Mouse (Mus musculus): Measurements from ENCODE around the gene Inpp5d.
A peak's percentile ranks its signal among the peaks of the same experiment; 100 is the strongest.

The Inpp5d gene

DNA sequence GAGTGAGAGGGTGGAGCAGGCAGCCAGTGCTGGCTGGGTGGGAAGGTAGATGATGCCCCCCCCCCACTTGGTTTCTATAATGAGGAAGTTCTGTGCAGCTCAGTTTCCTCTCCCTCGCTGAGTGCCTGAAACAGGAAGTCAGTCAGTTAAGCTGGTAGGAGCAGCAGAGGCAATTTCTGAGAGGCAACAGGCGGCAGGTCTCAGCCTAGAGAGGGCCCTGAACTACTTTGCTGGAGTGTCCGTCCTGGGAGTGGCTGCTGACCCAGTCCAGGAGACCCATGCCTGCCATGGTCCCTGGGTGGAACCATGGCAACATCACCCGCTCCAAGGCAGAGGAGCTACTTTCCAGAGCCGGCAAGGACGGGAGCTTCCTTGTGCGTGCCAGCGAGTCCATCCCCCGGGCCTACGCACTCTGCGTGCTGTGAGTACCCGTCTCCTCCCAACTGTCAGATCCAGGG is at the start of gene Inpp5d:
Gene Inpp5d (plus strand): TSS at position 102 of the 458 bp plus-strand sequence.
- no peak for DNase-seq (ENCODE audit: low spot score in 2 of 2)

GRCm38 (mm10) chr1:87573261-87573660 is 46.9 kb upstream of the Inpp5d start:
- DNase-seq (ENCODE audit: low spot score in 2 of 2), result no peak

GRCm38 (mm10) chr1:87573800-87574215 is 46.3 kb upstream of the Inpp5d start, which contains the start of gene Ngef:
TSS of gene Ngef (minus strand) at chr1:87573870.
- DNase-seq (ENCODE audit: low spot score in 2 of 2), result no peak

GRCm38 (mm10) chr1:87574353-87574752 is 45.8 kb upstream of the Inpp5d start:
- DNase-seq (ENCODE audit: low spot score in 2 of 2), result no peak

DNA sequence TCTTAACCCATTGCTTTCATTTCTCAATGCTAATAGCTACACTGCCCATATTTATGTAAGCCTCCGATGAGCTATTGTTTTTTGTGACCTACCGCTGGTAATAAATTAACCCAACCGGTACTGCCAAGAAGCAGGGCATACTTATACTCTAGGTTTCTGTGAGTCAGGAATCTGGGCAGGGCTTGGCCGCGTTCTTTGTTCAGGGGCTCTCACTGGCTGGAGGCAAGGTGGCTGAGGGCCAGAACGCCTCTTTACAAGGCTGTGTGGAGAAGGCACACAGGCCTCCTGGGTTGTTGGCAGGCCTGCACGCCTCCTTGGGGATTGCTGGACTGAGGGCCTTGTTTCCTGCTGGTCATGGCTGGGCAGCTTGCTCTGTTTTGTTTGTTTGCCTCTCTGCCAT is 45.3 kb upstream of the Inpp5d start:
- DNase-seq (ENCODE audit: low spot score in 2 of 2), result no peak

DNA sequence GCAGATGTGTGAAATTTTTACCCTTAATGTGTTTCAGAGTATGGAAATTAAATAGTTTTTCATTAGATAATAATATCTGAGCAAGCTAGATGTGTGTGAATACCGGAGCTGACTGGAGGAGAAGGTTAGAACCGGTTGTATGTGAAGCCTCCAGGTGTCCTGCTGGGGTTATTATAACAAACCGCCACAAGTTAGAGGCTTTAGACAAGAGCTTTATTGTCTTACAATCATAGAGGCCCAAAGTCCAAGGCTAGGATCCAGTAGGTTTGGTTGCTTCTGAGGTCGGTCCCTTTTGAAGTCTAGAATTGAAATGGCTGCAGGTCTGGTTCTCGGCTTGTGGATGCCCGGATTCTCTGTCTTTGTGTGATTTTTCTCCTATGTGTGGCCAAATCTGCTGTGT is 41.1 kb upstream of the Inpp5d start:
- DNase-seq (ENCODE audit: low spot score in 2 of 2), result no peak

DNA sequence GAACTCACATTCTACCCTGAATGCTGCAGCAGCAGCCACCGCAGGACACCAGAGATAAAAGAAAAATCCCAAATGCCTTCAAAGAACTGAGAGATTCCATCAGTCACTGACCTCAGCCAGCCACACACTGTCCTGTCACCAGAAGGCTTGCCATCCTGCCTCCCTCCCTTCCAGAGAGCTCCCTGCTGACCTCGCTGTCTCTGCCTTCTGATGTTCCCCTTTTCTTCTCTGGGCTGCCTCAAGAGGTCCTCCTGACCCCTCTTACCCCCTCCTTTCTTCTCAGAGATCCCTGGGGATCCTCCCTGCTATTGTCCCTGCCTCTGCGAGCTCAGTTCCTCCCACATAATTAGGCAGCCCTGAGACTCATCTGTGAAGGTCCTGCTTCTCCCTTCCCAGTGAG is 39.3 kb upstream of the Inpp5d start:
- DNase-seq (ENCODE audit: low spot score in 2 of 2), result no peak

DNA sequence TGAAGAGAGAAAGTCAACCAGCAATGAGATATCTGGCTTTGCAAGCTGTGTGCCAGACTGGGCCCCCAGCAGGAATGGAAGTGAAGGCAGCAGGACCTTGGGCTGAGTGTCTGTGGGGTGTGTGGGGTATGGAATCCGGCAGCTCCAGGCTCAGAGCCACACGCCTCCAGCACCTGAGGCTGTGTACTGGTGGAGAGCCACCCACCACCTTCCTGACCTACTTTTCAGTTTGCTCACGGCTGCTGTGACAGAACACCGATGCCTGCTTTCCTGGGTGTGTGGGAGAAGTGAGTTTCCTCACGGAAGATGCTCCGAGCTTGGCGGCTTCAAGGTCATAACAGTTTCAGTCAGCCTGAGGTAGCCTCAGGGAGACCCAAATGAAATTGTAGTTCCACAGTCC is 30.9 kb upstream of the Inpp5d start:
- DNase-seq (ENCODE audit: low spot score in 2 of 2), result peak; percentile 58 to 75

DNA sequence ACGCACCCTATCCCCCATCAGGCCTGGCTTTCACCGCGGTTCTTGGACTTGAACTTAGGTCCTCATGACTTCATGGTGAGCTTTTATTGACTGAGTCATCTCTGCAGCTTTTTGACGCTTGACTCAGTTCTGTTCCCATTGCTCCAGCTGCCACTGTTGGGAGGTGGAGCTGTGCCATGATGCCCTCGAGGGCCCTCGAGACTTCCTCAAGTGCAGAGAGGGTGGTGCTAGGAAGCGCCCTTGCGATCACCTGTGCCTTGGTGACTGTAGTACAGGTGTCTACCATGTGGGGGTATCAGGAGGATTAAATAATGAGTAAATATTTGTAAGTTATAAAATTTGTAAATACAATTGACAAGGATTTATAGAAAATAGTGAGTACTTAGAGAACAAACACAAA is 30.1 kb upstream of the Inpp5d start:
- no peak for DNase-seq (ENCODE audit: low spot score in 2 of 2)

- peak; percentile 63 for DNase-seq (ENCODE audit: low spot score in 2 of 2)
Observed at GRCm38 (mm10) chr1:87594261-87594660, 25.9 kb upstream of the Inpp5d start.

GRCm38 (mm10) chr1:87594671-87595070 is 25.4 kb upstream of the Inpp5d start:
- DNase-seq (ENCODE audit: low spot score in 2 of 2), result no peak

GRCm38 (mm10) chr1:87600533-87600932 is 19.6 kb upstream of the Inpp5d start:
- DNase-seq (ENCODE audit: low spot score in 2 of 2), result no peak

GRCm38 (mm10) chr1:87601801-87602200 is 18.3 kb upstream of the Inpp5d start:
- DNase-seq (ENCODE audit: low spot score in 2 of 2), result no peak

DNA sequence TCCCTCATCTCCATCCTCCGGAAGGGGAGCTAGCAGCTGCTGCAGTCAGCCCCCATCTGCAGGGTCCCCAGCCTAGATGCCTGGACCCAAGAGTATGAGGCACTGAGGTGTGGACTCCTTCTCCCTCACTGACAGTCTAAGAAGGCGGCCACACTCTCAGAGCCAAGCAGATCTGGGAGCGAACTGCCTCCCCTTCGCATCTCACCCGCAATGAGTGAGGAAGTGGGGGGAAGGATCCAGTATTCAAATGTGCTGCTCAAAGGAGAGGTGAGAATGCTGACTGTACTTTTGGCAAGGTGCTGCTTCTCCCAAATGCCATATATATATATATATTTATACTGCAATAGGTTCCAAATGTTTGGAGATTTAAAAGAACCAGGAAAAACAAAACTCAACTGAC is 16.7 kb upstream of the Inpp5d start:
- peak; percentile 55 to 70 for DNase-seq (ENCODE audit: low spot score in 2 of 2)

GRCm38 (mm10) chr1:87605296-87605695 is 14.8 kb upstream of the Inpp5d start:
- DNase-seq (ENCODE audit: low spot score in 2 of 2), result peak in 1 of 2 experiments; percentile 70

GRCm38 (mm10) chr1:87607385-87608091 is 12.6 kb upstream of the Inpp5d start:
- peak; percentile 78 to 85 for DNase-seq (ENCODE audit: low spot score in 2 of 2)

DNA sequence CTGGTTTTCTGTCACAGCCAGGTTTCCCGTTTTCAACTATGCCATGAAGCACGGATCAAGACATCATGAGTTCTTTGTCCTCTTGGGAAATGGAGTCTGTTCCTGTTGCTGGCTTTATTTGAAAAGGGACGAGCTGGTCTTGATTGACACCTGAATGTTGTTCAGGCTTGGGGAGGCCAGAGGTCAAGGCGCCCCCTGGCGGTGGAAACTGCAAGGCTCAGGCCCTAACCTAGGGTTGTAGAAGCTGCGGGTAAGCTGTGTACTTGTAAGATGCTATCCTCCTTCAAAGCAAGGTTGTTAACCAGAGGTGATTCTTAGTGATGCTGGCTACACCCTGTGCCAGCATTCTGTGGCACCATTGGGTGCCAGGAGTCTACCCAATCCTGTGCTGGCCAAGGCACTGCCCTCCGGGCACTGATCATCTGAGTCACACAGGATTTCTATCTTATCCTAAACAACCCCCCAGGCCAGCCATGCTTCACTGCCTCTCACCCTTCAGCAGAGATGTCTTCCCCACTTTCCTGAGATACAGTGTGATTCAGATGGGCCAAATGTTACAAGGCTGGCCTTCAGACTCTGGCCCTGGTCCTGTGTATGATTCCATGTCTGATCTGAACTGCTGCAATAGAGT is 11.6 kb upstream of the Inpp5d start:
- DNase-seq (ENCODE audit: low spot score in 2 of 2), result no peak

DNA sequence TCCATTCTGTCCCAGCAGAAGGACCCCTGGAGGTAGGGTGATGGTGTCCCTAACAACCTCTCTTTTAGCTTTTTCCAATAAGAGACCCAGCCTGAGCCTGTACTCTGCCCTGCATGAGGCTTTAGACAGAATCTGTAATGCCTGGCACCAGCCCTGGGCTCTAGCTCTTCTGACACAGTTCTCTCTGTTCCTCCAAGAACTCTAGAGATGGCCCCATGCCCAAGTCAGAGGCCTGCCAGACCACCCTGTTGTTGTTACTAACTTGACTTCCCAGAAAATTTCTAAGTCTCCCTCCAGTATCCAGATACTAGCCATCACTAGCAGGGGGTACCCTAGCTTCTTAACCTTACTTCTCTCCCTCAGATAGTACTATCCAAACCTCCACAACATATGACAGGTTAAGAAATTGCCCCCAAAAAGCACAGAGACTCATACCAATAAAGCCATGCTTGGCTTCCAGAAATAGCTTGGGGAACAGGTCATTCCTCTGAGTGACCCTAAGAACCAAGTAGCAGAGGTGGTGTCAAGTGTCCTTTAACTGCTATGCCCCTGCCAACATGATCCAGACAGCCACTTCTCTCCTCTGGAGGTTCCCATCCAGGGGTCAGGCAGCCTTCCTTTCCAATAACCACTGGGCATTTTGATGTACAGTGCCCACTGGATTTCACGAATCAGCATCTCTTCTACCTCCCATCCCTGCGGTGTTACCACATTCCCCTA is 5.4 kb upstream of the Inpp5d start:
- no peak for DNase-seq (ENCODE audit: low spot score in 2 of 2)

DNA sequence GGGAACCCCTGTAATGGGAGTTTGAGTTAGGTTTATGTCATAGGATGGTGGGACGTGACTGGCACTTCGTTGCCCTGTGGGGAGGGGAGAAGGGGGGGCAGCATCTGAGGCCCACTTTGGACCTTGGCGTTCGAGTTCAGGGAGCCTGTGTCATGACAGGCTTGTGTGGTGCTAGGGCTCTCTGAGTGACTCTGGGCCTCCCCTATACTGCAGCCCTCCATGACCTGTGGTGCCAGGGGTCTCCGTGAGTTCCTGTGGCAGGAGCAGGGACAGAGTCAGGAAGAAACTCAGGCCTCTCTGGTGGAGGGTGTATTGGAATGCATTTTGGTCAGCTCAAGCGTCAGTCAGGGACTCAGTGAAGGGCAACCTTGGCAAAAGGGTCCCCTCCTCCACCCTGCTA is 581 bp downstream of the Inpp5d start:
- no peak for DNase-seq (ENCODE audit: low spot score in 2 of 2)

- no peak for DNase-seq (ENCODE audit: low spot score in 2 of 2)
Observed at GRCm38 (mm10) chr1:87621146-87621857, 1.2 kb downstream of the Inpp5d start.

- DNase-seq (ENCODE audit: low spot score in 2 of 2), result peak; percentile 43 to 50
Observed at GRCm38 (mm10) chr1:87621858-87622279, 1.8 kb downstream of the Inpp5d start.

Measured in frontal cortex, postnatal 36 days (tissue).